Mouse (Mus musculus) liver, postnatal 0 days (tissue): ENCODE measurements around the gene Col9a2.

Experiments used
- CTCF ChIP-seq: sonication (generic); IDR thresholded peaks from 2 replicates; pipeline ENCODE4 v1.5.1; 2016; ENCODE audit warnings: antibody characterized with exemption, low read depth
- EP300 ChIP-seq: IDR thresholded peaks from 2 replicates; pipeline ENCODE4 v1.6.1; 2016; ENCODE audit warnings: antibody characterized with exemption, low read depth, mild to moderate bottlenecking

- TF ChIP-seq CTCF: no peak
- no peak for TF ChIP-seq EP300
Observed at GRCm38 (mm10) chr4:120993025-120993424, 46.2 kb upstream of the Col9a2 start.
